Mouse (Mus musculus) forebrain, embryonic 14.5 days (tissue): Measurements from ENCODE around the gene Bahcc1. TPM values are rescaled to one million over a fixed set of nuclear protein-coding genes. Genes with fewer than 3 reads are reported as not detected.

Experiments
- ATAC-seq: fragments of 200-750 bp; cut with Nextera tagmentation; 2 replicates; pipeline ENCODE4 v1.8.0; 2017; ENCODE audit warnings: mild to moderate bottlenecking, moderate library complexity
- DNase-seq: peaks from one replicate; pipeline ENCODE4 v3.0.0-alpha.2; 2015; ENCODE audit warnings: low spot score
- H3K27ac ChIP-seq: fragments of 300-500 bp; sonication (generic); 2 replicates; pipeline ENCODE4 v1.5.1; 2014; ENCODE audit warnings: low read depth, mild to moderate bottlenecking, control low read depth, low read length, moderate library complexity
- H3K27me3 ChIP-seq: fragments of 300-500 bp; sonication (generic); replicated peaks from 2 replicates; pipeline ENCODE4 v1.6.1; 2014; ENCODE audit warnings: low read length, control low read depth, mixed read lengths; ENCODE audit not compliant: control insufficient read depth, insufficient read depth
- H3K36me3 ChIP-seq: fragments of 300-500 bp; sonication (generic); 2 replicates; pipeline ENCODE4 v1.6.1; 2014; ENCODE audit warnings: low read length, control low read depth; ENCODE audit not compliant: control insufficient read depth, insufficient read depth
- H3K4me1 ChIP-seq: fragments of 300-500 bp; sonication (generic); 2 replicates; pipeline ENCODE4 v1.6.1; 2014; ENCODE audit warnings: antibody characterized with exemption, low read length, control low read depth; ENCODE audit not compliant: control insufficient read depth, insufficient read depth
- H3K4me2 ChIP-seq: fragments of 300-500 bp; sonication (generic); 2 replicates; pipeline ENCODE4 v1.6.1; 2014; ENCODE audit warnings: mild to moderate bottlenecking, control low read depth, low read length
- H3K4me3 ChIP-seq: fragments of 300-500 bp; sonication (generic); 2 replicates; pipeline ENCODE4 v1.5.1; 2014; ENCODE audit warnings: low read depth, low read length, control low read depth
- H3K9ac ChIP-seq: fragments of 300-500 bp; sonication (generic); 2 replicates; pipeline ENCODE4 v1.6.1; 2014; ENCODE audit warnings: mild to moderate bottlenecking, low read length, control low read depth, moderate library complexity
- H3K9me3 ChIP-seq: fragments of 300-500 bp; sonication (generic); replicated peaks from 2 replicates; pipeline ENCODE4 v1.6.1; 2016; ENCODE audit warnings: low read length, control low read depth, mixed read lengths; ENCODE audit not compliant: control insufficient read depth
- WGBS: fragments of 180-500 bp; shearing (Covaris S2); extraction: QIAGEN DNeasy Blood & Tissue Kit; methylation state at CpG from one replicate; pipeline ENCODE4 v1.1.7; 2014; 5-methylcytosine and 5-hydroxymethylcytosine counted together
- polyA plus RNA-seq: library from polyadenylated mRNA; unstranded; fragments of >200 nt; fragmentation: Nextera tagmentation; extraction: Ambion mirVana; gene quantifications from 2 replicates; pipeline ENCODE4 v1.2.1, GENCODE M21; 2014

Bahcc1 gene
- polyA plus RNA-seq, 1 experiment from 2014 or later = 12.6 TPM

GRCm38 (mm10) chr11:120225256-120226195, 7.2 kb upstream of the Bahcc1 start:
- peaks cover 58% of the 10 kb centered on the region for H3K4me1 ChIP-seq
- H3K36me3 ChIP-seq = no peaks in the 10 kb centered on the region
- peak; percentile 44 for DNase-seq
- peak overlapping the region; percentile 47 for H3K9ac ChIP-seq
- no peak overlapping the region for H3K27ac ChIP-seq
- H3K27me3 ChIP-seq = no peaks in the 10 kb centered on the region; the same call in 1 of the 2 replicates
- H3K4me3 ChIP-seq = peak overlapping the region; percentile 8; the same call in 1 of the 2 replicates
- H3K9me3 ChIP-seq = no peaks in the 10 kb centered on the region
- H3K4me2 ChIP-seq = peak overlapping the region; percentile 48
- ATAC-seq = no peak
- WGBS = 14% methylated on average over 33 of the region's 36 CpGs

- Histone ChIP-seq H3K9ac (peak overlapping the region; percentile 10), H3K4me3 (no peak overlapping the region), H3K4me1 (peaks cover 58% of the 10 kb centered on the region), H3K27me3 (no peaks in the 10 kb centered on the region; the same call in 1 of the 2 replicates), H3K27ac (peak overlapping the region; percentile 63), H3K4me2 (peak overlapping the region; percentile 99; the same call in 1 of the 2 replicates), H3K9me3 (no peaks in the 10 kb centered on the region), H3K36me3 (no peaks in the 10 kb centered on the region)
- DNase-seq (no peak), ATAC-seq (no peak)
- 76% methylated on average over 12 of the region's 12 CpGs for WGBS
Measured at GRCm38 (mm10) chr11:120226421-120227280, 6.1 kb upstream of the Bahcc1 start.

- no peaks in the 10 kb centered on the region for H3K36me3 ChIP-seq
- DNase-seq (no peak), ATAC-seq (no peak)
- 31% methylated on average over 8 of the region's 8 CpGs for WGBS
- peak overlapping the region; percentile 99 for H3K4me2 ChIP-seq
- H3K4me3 ChIP-seq = no peak overlapping the region
- peak overlapping the region; percentile 10 for H3K9ac ChIP-seq
- peak overlapping the region; percentile 22; the same call in 1 of the 2 replicates for H3K27ac ChIP-seq
- H3K4me1 ChIP-seq = peaks cover 63% of the 10 kb centered on the region
- no peaks in the 10 kb centered on the region for H3K9me3 ChIP-seq
- H3K27me3 ChIP-seq = no peaks in the 10 kb centered on the region; the same call in 1 of the 2 replicates
Measured at GRCm38 (mm10) chr11:120227571-120228051, 5.1 kb upstream of the Bahcc1 start.

GRCm38 (mm10) chr11:120228116-120228890, 4.4 kb upstream of the Bahcc1 start:
- H3K4me2 ChIP-seq = peak overlapping the region; percentile 99
- H3K36me3 ChIP-seq = no peaks in the 10 kb centered on the region
- no peaks in the 10 kb centered on the region; the same call in 1 of the 2 replicates for H3K27me3 ChIP-seq
- peak overlapping the region; percentile 1; the same call in 1 of the 2 replicates for H3K4me3 ChIP-seq
- WGBS = 38% methylated on average over 9 of the region's 9 CpGs
- peak overlapping the region; percentile 100; the same call in 1 of the 2 replicates for H3K9ac ChIP-seq
- no peak for ATAC-seq
- no peak for DNase-seq
- no peaks in the 10 kb centered on the region for H3K9me3 ChIP-seq
- peak overlapping the region; percentile 17; the same call in 1 of the 2 replicates for H3K27ac ChIP-seq
- H3K4me1 ChIP-seq = peaks cover 63% of the 10 kb centered on the region

- H3K27ac ChIP-seq = peak overlapping the region; percentile 99; the same call in 1 of the 2 replicates
- peak; percentile 57 for DNase-seq
Measured at GRCm38 (mm10) chr11:120228911-120229437, 3.8 kb upstream of the Bahcc1 start.

GRCm38 (mm10) chr11:120229861-120230751, 2.6 kb upstream of the Bahcc1 start:
- Histone ChIP-seq H3K9ac (peak overlapping the region; percentile 100), H3K4me1 (peaks cover 50% of the 10 kb centered on the region), H3K4me2 (peak overlapping the region; percentile 99), H3K27ac (peak overlapping the region; percentile 99), H3K4me3 (peak overlapping the region; percentile 91), H3K9me3 (no peaks in the 10 kb centered on the region), H3K36me3 (no peaks in the 10 kb centered on the region), H3K27me3 (no peaks in the 10 kb centered on the region; the same call in 1 of the 2 replicates)
- 3% methylated on average over 42 of the region's 42 CpGs for WGBS
- DNase-seq (peak; percentile 73), ATAC-seq (no peak)

More at GRCm38 (mm10) chr11:120228911-120229437, 3.8 kb upstream of the Bahcc1 start:
- H3K4me3 ChIP-seq = peak overlapping the region; percentile 91
- no peak for ATAC-seq
- H3K4me2 ChIP-seq = peak overlapping the region; percentile 99
- H3K9me3 ChIP-seq = no peaks in the 10 kb centered on the region
- H3K9ac ChIP-seq = peak overlapping the region; percentile 100
- no peaks in the 10 kb centered on the region for H3K36me3 ChIP-seq
- H3K4me1 ChIP-seq = peaks cover 60% of the 10 kb centered on the region
- 12% methylated on average over 7 of the region's 7 CpGs for WGBS
- no peaks in the 10 kb centered on the region; the same call in 1 of the 2 replicates for H3K27me3 ChIP-seq

- ATAC-seq = peak; percentile 4; the same call in 1 of the 2 replicates
- H3K27me3 ChIP-seq = no peaks in the 10 kb centered on the region; the same call in 1 of the 2 replicates
- peak overlapping the region; percentile 99 for H3K4me2 ChIP-seq
- H3K4me3 ChIP-seq = peak overlapping the region; percentile 91
- WGBS = under 1% methylated on average over 57 of the region's 58 CpGs
- peaks cover 42% of the 10 kb centered on the region for H3K4me1 ChIP-seq
- no peaks in the 10 kb centered on the region for H3K9me3 ChIP-seq
- H3K9ac ChIP-seq = peak overlapping the region; percentile 100
- peak; percentile 56 for DNase-seq
- H3K27ac ChIP-seq = peak overlapping the region; percentile 99
- no peaks in the 10 kb centered on the region for H3K36me3 ChIP-seq
Measured at GRCm38 (mm10) chr11:120230841-120231370, 1.8 kb upstream of the Bahcc1 start.
